Mouse (Mus musculus) heart, adult 8-10 months (tissue): ENCODE data around the gene Cpne2. TPM values are rescaled to one million over a fixed set of nuclear protein-coding genes. Genes with fewer than 3 reads are reported as not detected.
A peak's percentile ranks its signal among the peaks of the same experiment; 100 is the strongest.

Experiments
- DNase-seq: peaks from one replicate; pipeline ENCODE4 v3.0.0; 2022; ENCODE audit warnings: low spot score
- total RNA-seq, 4 experiments: library from RNA; stranded (reverse); gene quantifications; 2 replicates each; pipeline ENCODE4 v1.2.4; 2022

The Cpne2 gene
- total RNA-seq, 4 experiments from 2014 or later, result 3.7 to 5.0 (median 4.5) TPM

GRCm38 (mm10) chr8:94535631-94536030 is 2.8 kb downstream of the Cpne2 start:
- no peak for DNase-seq

- DNase-seq, result no peak
Measured at GRCm38 (mm10) chr8:94537456-94537855, 4.7 kb downstream of the Cpne2 start.

GRCm38 (mm10) chr8:94540025-94540424 is 7.2 kb downstream of the Cpne2 start:
- no peak for DNase-seq

GRCm38 (mm10) chr8:94540889-94541795 is 8.4 kb downstream of the Cpne2 start:
- no peak for DNase-seq

- no peak for DNase-seq
Measured at GRCm38 (mm10) chr8:94543981-94544380, 11.2 kb downstream of the Cpne2 start.

GRCm38 (mm10) chr8:94549041-94549440 is 16.3 kb downstream of the Cpne2 start:
- no peak for DNase-seq

- no peak for DNase-seq
Measured at GRCm38 (mm10) chr8:94549482-94549881, 16.7 kb downstream of the Cpne2 start.

GRCm38 (mm10) chr8:94549998-94550397 is 17.2 kb downstream of the Cpne2 start:
- DNase-seq, result peak; percentile 36

GRCm38 (mm10) chr8:94551471-94552422 is 19.0 kb downstream of the Cpne2 start:
- DNase-seq, result no peak

- DNase-seq, result no peak
Measured at GRCm38 (mm10) chr8:94552696-94553095, 19.9 kb downstream of the Cpne2 start.

- no peak for DNase-seq
Measured at GRCm38 (mm10) chr8:94557281-94557680, 24.5 kb downstream of the Cpne2 start.

- DNase-seq, result no peak
Measured at GRCm38 (mm10) chr8:94561256-94561655, 28.5 kb downstream of the Cpne2 start.

GRCm38 (mm10) chr8:94564421-94564820 is 31.6 kb downstream of the Cpne2 start:
- no peak for DNase-seq

- DNase-seq, result no peak
Measured at GRCm38 (mm10) chr8:94566033-94566432, 33.2 kb downstream of the Cpne2 start.

- DNase-seq, result no peak
Measured at GRCm38 (mm10) chr8:94566446-94567158, 33.8 kb downstream of the Cpne2 start.

GRCm38 (mm10) chr8:94567159-94567849 is 34.5 kb downstream of the Cpne2 start:
- no peak for DNase-seq

- DNase-seq, result no peak
Measured at GRCm38 (mm10) chr8:94568098-94568497, 35.3 kb downstream of the Cpne2 start.

GRCm38 (mm10) chr8:94569419-94569818 is 36.6 kb downstream of the Cpne2 start:
- DNase-seq, result no peak

- no peak for DNase-seq
Measured at GRCm38 (mm10) chr8:94571896-94572295, 39.1 kb downstream of the Cpne2 start.

GRCm38 (mm10) chr8:94574159-94574907 is 41.5 kb downstream of the Cpne2 start:
- DNase-seq, result no peak
